24 mouse cellular contexts compared by ENCODE assay signal in the genomic region with DNA sequence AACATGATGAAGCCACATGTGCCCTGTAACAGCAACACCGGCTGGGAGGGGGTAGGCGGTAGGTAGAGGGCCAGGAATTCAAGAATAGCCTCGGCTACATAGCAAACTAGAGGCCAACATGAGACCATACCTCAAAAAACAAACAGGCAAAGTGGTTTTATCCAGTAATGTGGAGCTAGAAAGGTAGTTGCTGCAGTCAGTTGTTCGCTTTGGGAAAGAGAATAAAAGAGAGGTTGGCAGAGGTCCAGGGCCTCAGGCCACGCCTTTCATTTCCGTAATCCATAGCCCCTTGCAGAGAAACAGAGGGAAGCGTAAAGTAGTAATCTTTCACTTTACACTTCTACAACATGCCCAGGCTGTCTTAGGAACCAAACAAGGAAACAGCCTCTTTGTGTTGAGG.
A peak's percentile ranks its signal among the peaks of the same experiment; 100 is the strongest.
DNase-seq lines count a peak whose midpoint lies in the region; ATAC-seq and TF ChIP-seq lines count a peak whose summit lies in the region.
"Had no signal": no experiment of that assay in that cellular context is flagged by ENCODE, and none has a peak within 500 bp of the region (broad histone marks: within the 10 kb centered on the region; RNA-seq: fewer than 3 reads in every experiment).

No protein-coding gene starts in this region.

- no peak for ATAC-seq in forebrain, embryonic 14.5 days
- no peak for ATAC-seq in forebrain, embryonic 15.5 days (replicated peaks)
- ATAC-seq in lung, embryonic 14.5 days (ENCODE audit: insufficient read depth) = no peak
- ATAC-seq: intestine, postnatal 0 days; midbrain, embryonic 15.5 days had no signal

- H3K27me3 ChIP-seq in forebrain, embryonic 14.5 days (replicated peaks; ENCODE audit: control insufficient read depth, insufficient read depth, low read length) = no peaks in the 10 kb centered on the region
- no peaks in the 10 kb centered on the region for H3K27me3 ChIP-seq in forebrain, embryonic 15.5 days
- no peaks in the 10 kb centered on the region for H3K27me3 ChIP-seq in lung, embryonic 14.5 days (ENCODE audit: insufficient read depth, low read length)
- H3K27me3 ChIP-seq: heart, embryonic 13.5 days; hindbrain, embryonic 12.5 days; limb, embryonic 13.5 days; liver, embryonic 13.5 days; lung, embryonic 15.5 days; megakaryocyte, embryonic 14.5 days; midbrain, embryonic 15.5 days had no signal

- 20% methylated on average over 7 of the region's 7 CpGs for WGBS in forebrain, embryonic 14.5 days
- WGBS in forebrain, embryonic 15.5 days = 19% methylated on average over 7 of the region's 7 CpGs
- 49% methylated on average over 7 of the region's 7 CpGs for WGBS in lung, embryonic 14.5 days
- 51% methylated on average over 7 of the region's 7 CpGs for WGBS in lung, adult 2 months

- no peaks in the 10 kb centered on the region for H3K36me3 ChIP-seq in forebrain, embryonic 14.5 days (ENCODE audit: control insufficient read depth, insufficient read depth, low read length)
- H3K36me3 ChIP-seq in forebrain, embryonic 15.5 days = no peaks in the 10 kb centered on the region
- H3K36me3 ChIP-seq in lung, embryonic 14.5 days (ENCODE audit: insufficient read depth) = no peaks in the 10 kb centered on the region
- H3K36me3 ChIP-seq: heart, embryonic 13.5 days; limb, embryonic 13.5 days; lung, embryonic 15.5 days; midbrain, embryonic 15.5 days had no signal

- peaks cover 5% of the 10 kb centered on the region for H3K4me1 ChIP-seq in forebrain, embryonic 14.5 days (ENCODE audit: control insufficient read depth, insufficient read depth, low read length)
- peaks cover 5% of the 10 kb centered on the region; the same call in 1 of the 2 replicates for H3K4me1 ChIP-seq in forebrain, embryonic 15.5 days
- peaks cover 6% of the 10 kb centered on the region; the same call in 1 of the 2 replicates for H3K4me1 ChIP-seq in lung, embryonic 14.5 days (ENCODE audit: insufficient read depth)
- H3K4me1 ChIP-seq in lung, adult 2 months (ENCODE audit: control insufficient read depth, insufficient read depth, low read length) = peaks cover 2% of the 10 kb centered on the region; the same call in 1 of the 2 replicates
- H3K4me1 ChIP-seq: hindbrain, embryonic 12.5 days; liver, embryonic 13.5 days; lung, embryonic 15.5 days; midbrain, embryonic 15.5 days had no signal

- TF ChIP-seq CTCF in lung, embryonic 14.5 days (IDR thresholded peaks at IDR 0.05; ENCODE audit: low read depth) = no peak
- no peak for TF ChIP-seq CTCF in lung, adult 2 months (IDR thresholded peaks at IDR 0.05; ENCODE audit: insufficient read depth, low read length)

- no peaks in the 10 kb centered on the region for H3K9me3 ChIP-seq in forebrain, embryonic 14.5 days (replicated peaks; ENCODE audit: control insufficient read depth, low read length)
- H3K9me3 ChIP-seq in forebrain, embryonic 15.5 days = no peaks in the 10 kb centered on the region
- H3K9me3 ChIP-seq in lung, embryonic 14.5 days (ENCODE audit: low read depth, low read length) = no peaks in the 10 kb centered on the region
- H3K9me3 ChIP-seq: heart, embryonic 13.5 days; hindbrain, embryonic 12.5 days; limb, embryonic 13.5 days; liver, embryonic 13.5 days; lung, embryonic 15.5 days; megakaryocyte, embryonic 14.5 days; midbrain, embryonic 15.5 days had no signal

- no peak overlapping the region for H3K4me3 ChIP-seq in forebrain, embryonic 14.5 days (ENCODE audit: low read depth, low read length)
- no peak overlapping the region for H3K4me3 ChIP-seq in forebrain, embryonic 15.5 days
- no peak overlapping the region for H3K4me3 ChIP-seq in lung, embryonic 14.5 days (ENCODE audit: low read depth, low read length)
- no peak overlapping the region for H3K4me3 ChIP-seq in lung, adult 2 months (replicated peaks; ENCODE audit: extremely low read depth, low read depth, low read length)
- H3K4me3 ChIP-seq: heart, embryonic 13.5 days; hindbrain, embryonic 12.5 days; limb, embryonic 13.5 days; liver, embryonic 13.5 days; lung, embryonic 15.5 days; megakaryocyte, embryonic 14.5 days; midbrain, embryonic 15.5 days had no signal

- DNase-seq in forebrain, embryonic 14.5 days (ENCODE audit: low spot score) = peak; percentile 51
- DNase-seq in lung, embryonic 14.5 days = peak; percentile 75
- DNase-seq in lung, adult 2 months = no peak
- peak; percentile 18 for DNase-seq in forelimb bud, embryonic 11.5 days (ENCODE audit: low read depth, low spot score)
- peak; percentile 11 for DNase-seq in lung, postnatal 36 days
- DNase-seq in cerebellum, adult 11 months = no peak
- DNase-seq in layer of hippocampus, adult 11-12 months (ENCODE audit: low spot score) = no peak
- DNase-seq: adrenal gland, adult 2 months; cerebellum, adult 2 months; cerebellum, postnatal 25 days; embryo, embryonic 11 days; gastrocnemius, postnatal 25 days; heart, adult 18-20 months; liver, embryonic 13.5 days; thymus, postnatal 25 days had no signal

- H3K9ac ChIP-seq in forebrain, embryonic 14.5 days (ENCODE audit: low read length) = no peak overlapping the region
- no peak overlapping the region for H3K9ac ChIP-seq in forebrain, embryonic 15.5 days (replicated peaks)
- H3K9ac ChIP-seq in lung, embryonic 14.5 days = no peak overlapping the region
- H3K9ac ChIP-seq: heart, embryonic 13.5 days; hindbrain, embryonic 12.5 days; limb, embryonic 13.5 days; liver, embryonic 13.5 days; lung, embryonic 15.5 days; midbrain, embryonic 15.5 days had no signal

- H3K27ac ChIP-seq in forebrain, embryonic 14.5 days (ENCODE audit: low read depth, low read length) = no peak overlapping the region
- H3K27ac ChIP-seq in forebrain, embryonic 15.5 days (replicated peaks) = no peak overlapping the region
- H3K27ac ChIP-seq in lung, embryonic 14.5 days (ENCODE audit: low read depth) = no peak overlapping the region
- H3K27ac ChIP-seq: heart, embryonic 13.5 days; hindbrain, embryonic 12.5 days; kidney, postnatal 0 days; limb, embryonic 13.5 days; liver, embryonic 13.5 days; lung, embryonic 15.5 days; midbrain, embryonic 15.5 days had no signal

- TF ChIP-seq POLR2A in lung, adult 2 months (IDR thresholded peaks at IDR 0.05; ENCODE audit: borderline replicate concordance, extremely low read depth, low read depth, low read length) = no peak

- no peak overlapping the region for H3K4me2 ChIP-seq in forebrain, embryonic 14.5 days (ENCODE audit: low read length)
- H3K4me2 ChIP-seq in forebrain, embryonic 15.5 days (replicated peaks) = no peak overlapping the region
- no peak overlapping the region for H3K4me2 ChIP-seq in lung, embryonic 14.5 days
- H3K4me2 ChIP-seq: heart, embryonic 13.5 days; hindbrain, embryonic 12.5 days; limb, embryonic 13.5 days; liver, embryonic 13.5 days; lung, embryonic 15.5 days; midbrain, embryonic 15.5 days had no signal

Comparison
In these comparisons a context has a peak if more than half of its experiments do, and no peak if none do; other contexts are left out.
1. DNase-seq: peak in forebrain, embryonic 14.5 days (single experiment), lung, embryonic 14.5 days (single experiment), forelimb bud, embryonic 11.5 days (single experiment) and lung, postnatal 36 days (single experiment); none in lung, adult 2 months (single experiment), cerebellum, adult 11 months (single experiment) and layer of hippocampus, adult 11-12 months (single experiment).